Mouse (Mus musculus): ENCODE data around the gene Arhgap6. TPM values are rescaled to one million over a fixed set of nuclear protein-coding genes. Genes with fewer than 3 reads are reported as not detected.
A peak's percentile ranks its signal among the peaks of the same experiment; 100 is the strongest.

Gene Arhgap6
- polyA plus RNA-seq, 1 experiment from 2014 or later = 5.0 TPM

GRCm38 (mm10) chrX:168941684-168942083, 146.8 kb downstream of the Arhgap6 start:
- Histone ChIP-seq H3K36me3 (ENCODE audit: control insufficient read depth, insufficient read depth, low read length) (no peaks in the 10 kb centered on the region), H3K9me3 (ENCODE audit: control insufficient read depth, low read length) (no peaks in the 10 kb centered on the region), H3K4me2 (ENCODE audit: low read depth, low read length) (no peak overlapping the region), H3K4me1 (ENCODE audit: control insufficient read depth, insufficient read depth, low read length) (no peaks in the 10 kb centered on the region), H3K9ac (replicated peaks; ENCODE audit: low read depth, low read length) (no peak overlapping the region), H3K27ac (ENCODE audit: low read depth, low read length) (no peak overlapping the region), H3K4me3 (ENCODE audit: low read depth, low read length) (no peak overlapping the region), H3K27me3 (ENCODE audit: control insufficient read depth, insufficient read depth, low read length) (no peaks in the 10 kb centered on the region)
- no peak for ATAC-seq (ENCODE audit: low read depth)
- WGBS = 75% methylated on average over 5 of the region's 5 CpGs

GRCm38 (mm10) chrX:168943217-168943616, 148.3 kb downstream of the Arhgap6 start:
- no peak for ATAC-seq (ENCODE audit: low read depth)
- 80% methylated on average over 4 of the region's 4 CpGs for WGBS
- no peak overlapping the region for H3K4me2 ChIP-seq (ENCODE audit: low read depth, low read length)
- no peak overlapping the region for H3K4me3 ChIP-seq (ENCODE audit: low read depth, low read length)
- no peak overlapping the region for H3K9ac ChIP-seq (replicated peaks; ENCODE audit: low read depth, low read length)
- H3K36me3 ChIP-seq (ENCODE audit: control insufficient read depth, insufficient read depth, low read length) = no peaks in the 10 kb centered on the region
- H3K27me3 ChIP-seq (ENCODE audit: control insufficient read depth, insufficient read depth, low read length) = no peaks in the 10 kb centered on the region
- H3K27ac ChIP-seq (ENCODE audit: low read depth, low read length) = no peak overlapping the region
- no peaks in the 10 kb centered on the region for H3K9me3 ChIP-seq (ENCODE audit: control insufficient read depth, low read length)
- no peaks in the 10 kb centered on the region for H3K4me1 ChIP-seq (ENCODE audit: control insufficient read depth, insufficient read depth, low read length)

GRCm38 (mm10) chrX:168975444-168975843, 180.5 kb downstream of the Arhgap6 start:
- Histone ChIP-seq H3K9ac (replicated peaks; ENCODE audit: low read depth, low read length) (no peak overlapping the region), H3K4me1 (ENCODE audit: control insufficient read depth, insufficient read depth, low read length) (no peaks in the 10 kb centered on the region), H3K4me2 (ENCODE audit: low read depth, low read length) (no peak overlapping the region), H3K36me3 (ENCODE audit: control insufficient read depth, insufficient read depth, low read length) (no peaks in the 10 kb centered on the region), H3K4me3 (ENCODE audit: low read depth, low read length) (no peak overlapping the region), H3K9me3 (ENCODE audit: control insufficient read depth, low read length) (no peaks in the 10 kb centered on the region), H3K27me3 (ENCODE audit: control insufficient read depth, insufficient read depth, low read length) (no peaks in the 10 kb centered on the region), H3K27ac (ENCODE audit: low read depth, low read length) (no peak overlapping the region)
- no peak for ATAC-seq (ENCODE audit: low read depth)
- 78% methylated on average over 1 of the region's 1 CpGs for WGBS

- Histone ChIP-seq H3K27ac (ENCODE audit: low read depth, low read length) (no peak overlapping the region), H3K36me3 (ENCODE audit: control insufficient read depth, insufficient read depth, low read length) (no peaks in the 10 kb centered on the region), H3K9ac (replicated peaks; ENCODE audit: low read depth, low read length) (no peak overlapping the region), H3K9me3 (ENCODE audit: control insufficient read depth, low read length) (no peaks in the 10 kb centered on the region), H3K4me1 (ENCODE audit: control insufficient read depth, insufficient read depth, low read length) (no peaks in the 10 kb centered on the region), H3K27me3 (ENCODE audit: control insufficient read depth, insufficient read depth, low read length) (no peaks in the 10 kb centered on the region), H3K4me3 (ENCODE audit: low read depth, low read length) (no peak overlapping the region), H3K4me2 (ENCODE audit: low read depth, low read length) (no peak overlapping the region)
- ATAC-seq (ENCODE audit: low read depth) = no peak
- 58% methylated on average over 3 of the region's 3 CpGs for WGBS
These were observed 182.9 kb downstream of the Arhgap6 start for GRCm38 (mm10) chrX:168977776-168978175.

DNA sequence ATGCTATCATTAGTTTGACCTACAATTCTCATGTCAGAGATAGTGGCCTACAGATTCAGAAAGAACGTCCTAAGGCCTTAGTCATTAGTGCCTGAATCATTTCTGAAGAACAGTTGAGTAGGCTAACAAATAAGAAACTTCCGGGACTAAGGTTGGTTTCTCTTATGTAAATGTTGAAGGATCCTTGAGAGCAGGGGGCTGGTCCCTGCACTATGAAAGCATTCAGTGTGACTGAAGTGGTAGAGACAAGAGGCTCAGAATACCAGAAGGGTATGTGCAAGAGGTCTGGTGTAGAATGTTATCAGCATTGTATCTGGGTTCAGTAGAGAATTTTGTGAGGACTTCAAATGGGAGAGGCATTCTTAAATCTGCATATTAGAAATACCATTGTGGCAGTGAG, 185.5 kb downstream of the Arhgap6 start:
- no peaks in the 10 kb centered on the region for H3K36me3 ChIP-seq (ENCODE audit: control insufficient read depth, insufficient read depth, low read length)
- ATAC-seq (ENCODE audit: low read depth) = no peak
- no peaks in the 10 kb centered on the region for H3K27me3 ChIP-seq (ENCODE audit: control insufficient read depth, insufficient read depth, low read length)
- H3K4me2 ChIP-seq (ENCODE audit: low read depth, low read length) = no peak overlapping the region
- H3K27ac ChIP-seq (ENCODE audit: low read depth, low read length) = no peak overlapping the region
- H3K9ac ChIP-seq (replicated peaks; ENCODE audit: low read depth, low read length) = no peak overlapping the region
- 83% methylated on average over 2 of the region's 2 CpGs for WGBS
- no peaks in the 10 kb centered on the region for H3K4me1 ChIP-seq (ENCODE audit: control insufficient read depth, insufficient read depth, low read length)
- H3K4me3 ChIP-seq (ENCODE audit: low read depth, low read length) = no peak overlapping the region
- H3K9me3 ChIP-seq (ENCODE audit: control insufficient read depth, low read length) = no peaks in the 10 kb centered on the region

- Histone ChIP-seq H3K4me3 (ENCODE audit: low read depth, low read length) (no peak overlapping the region), H3K4me1 (ENCODE audit: control insufficient read depth, insufficient read depth, low read length) (no peaks in the 10 kb centered on the region), H3K9me3 (ENCODE audit: control insufficient read depth, low read length) (no peaks in the 10 kb centered on the region), H3K27me3 (ENCODE audit: control insufficient read depth, insufficient read depth, low read length) (no peaks in the 10 kb centered on the region), H3K36me3 (ENCODE audit: control insufficient read depth, insufficient read depth, low read length) (no peaks in the 10 kb centered on the region), H3K9ac (replicated peaks; ENCODE audit: low read depth, low read length) (no peak overlapping the region), H3K27ac (ENCODE audit: low read depth, low read length) (no peak overlapping the region), H3K4me2 (ENCODE audit: low read depth, low read length) (no peak overlapping the region)
- ATAC-seq (ENCODE audit: low read depth) = no peak
- 61% methylated on average over 1 of the region's 1 CpGs for WGBS
These were observed 212.2 kb downstream of the Arhgap6 start for GRCm38 (mm10) chrX:169007066-169007465.

DNA sequence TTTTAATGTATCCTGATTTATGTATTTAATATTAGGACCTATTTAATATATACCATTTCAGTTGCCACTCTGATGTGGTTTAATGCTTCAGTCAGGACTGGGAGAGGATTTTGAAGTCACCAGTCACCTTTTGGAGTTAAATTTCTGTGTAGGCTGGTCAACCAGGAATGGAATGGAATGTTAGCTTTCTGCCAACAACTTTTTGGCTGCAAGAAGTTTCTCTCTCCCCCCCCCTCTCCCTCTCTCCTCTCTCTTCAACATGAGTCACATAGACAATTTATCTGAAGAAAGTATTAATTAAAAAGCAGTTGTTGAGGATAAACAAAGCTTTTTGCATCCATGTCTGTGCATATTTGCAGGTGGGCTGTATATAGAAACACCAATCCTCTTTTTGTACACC, 217.8 kb downstream of the Arhgap6 start:
- H3K4me3 ChIP-seq (ENCODE audit: low read depth, low read length) = no peak overlapping the region
- H3K4me2 ChIP-seq (ENCODE audit: low read depth, low read length) = no peak overlapping the region
- no peaks in the 10 kb centered on the region for H3K36me3 ChIP-seq (ENCODE audit: control insufficient read depth, insufficient read depth, low read length)
- no peak overlapping the region for H3K27ac ChIP-seq (ENCODE audit: low read depth, low read length)
- no peak for ATAC-seq (ENCODE audit: low read depth)
- no peaks in the 10 kb centered on the region for H3K9me3 ChIP-seq (ENCODE audit: control insufficient read depth, low read length)
- H3K27me3 ChIP-seq (ENCODE audit: control insufficient read depth, insufficient read depth, low read length) = no peaks in the 10 kb centered on the region
- H3K4me1 ChIP-seq (ENCODE audit: control insufficient read depth, insufficient read depth, low read length) = no peaks in the 10 kb centered on the region
- no peak overlapping the region for H3K9ac ChIP-seq (replicated peaks; ENCODE audit: low read depth, low read length)

- ATAC-seq (ENCODE audit: low read depth) = no peak
- Histone ChIP-seq H3K36me3 (ENCODE audit: control insufficient read depth, insufficient read depth, low read length) (no peaks in the 10 kb centered on the region), H3K27me3 (ENCODE audit: control insufficient read depth, insufficient read depth, low read length) (no peaks in the 10 kb centered on the region), H3K9me3 (ENCODE audit: control insufficient read depth, low read length) (no peaks in the 10 kb centered on the region), H3K4me1 (ENCODE audit: control insufficient read depth, insufficient read depth, low read length) (no peaks in the 10 kb centered on the region), H3K27ac (ENCODE audit: low read depth, low read length) (no peak overlapping the region), H3K9ac (replicated peaks; ENCODE audit: low read depth, low read length) (no peak overlapping the region), H3K4me3 (ENCODE audit: low read depth, low read length) (no peak overlapping the region), H3K4me2 (ENCODE audit: low read depth, low read length) (no peak overlapping the region)
- WGBS = 90% methylated on average over 1 of the region's 1 CpGs
These were observed 239.5 kb downstream of the Arhgap6 start for GRCm38 (mm10) chrX:169034390-169034789.

DNA sequence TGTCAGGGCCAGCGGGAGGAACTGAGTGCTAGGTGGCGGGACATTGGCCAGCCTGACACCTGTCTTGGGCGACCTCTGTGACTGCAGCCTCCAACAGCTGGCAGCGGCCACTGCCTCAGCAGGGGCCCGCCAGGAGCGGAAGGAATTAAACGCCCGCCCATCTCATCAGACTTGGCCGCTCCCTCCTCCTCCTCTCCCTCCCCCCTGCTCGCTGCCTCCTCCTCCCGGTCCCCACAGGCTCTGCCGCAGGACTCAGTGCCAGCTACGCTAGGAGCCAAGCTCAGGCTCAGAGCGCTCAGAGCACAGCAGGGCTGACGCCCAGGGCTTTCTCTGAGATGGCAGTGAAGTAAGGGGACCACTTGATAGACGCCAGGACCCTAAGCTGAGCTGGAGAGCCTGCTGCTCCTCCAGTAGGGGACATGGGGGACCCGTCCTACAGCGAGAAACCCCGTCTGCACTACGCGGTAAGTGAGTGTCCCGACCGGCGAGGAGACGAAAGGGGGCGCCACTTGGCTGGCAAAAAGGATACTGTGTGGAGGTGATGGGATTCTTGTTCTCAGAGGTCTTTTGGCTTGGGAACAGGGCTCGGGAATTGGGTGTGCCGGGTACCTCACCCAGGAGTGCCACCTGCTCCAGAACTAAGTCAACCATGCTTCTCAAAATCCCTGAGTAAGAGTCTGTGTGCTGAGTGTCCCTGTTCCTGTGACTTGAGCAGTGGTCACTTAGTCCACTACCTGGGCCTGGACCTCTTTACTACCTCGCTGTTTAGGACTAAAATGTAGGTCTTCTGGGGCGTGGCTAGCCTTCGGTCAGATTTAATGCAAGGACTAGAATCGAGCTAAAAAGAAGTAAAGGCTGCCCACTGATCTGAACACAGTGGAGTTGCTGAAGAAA, 241.8 kb downstream of the Arhgap6 start:
- no peaks in the 10 kb centered on the region for H3K27me3 ChIP-seq (ENCODE audit: control insufficient read depth, insufficient read depth, low read length)
- no peaks in the 10 kb centered on the region for H3K36me3 ChIP-seq (ENCODE audit: control insufficient read depth, insufficient read depth, low read length)
- H3K4me1 ChIP-seq (ENCODE audit: control insufficient read depth, insufficient read depth, low read length) = no peaks in the 10 kb centered on the region
- no peak overlapping the region for H3K27ac ChIP-seq (ENCODE audit: low read depth, low read length)
- peak overlapping the region; percentile 47 for H3K4me2 ChIP-seq (ENCODE audit: low read depth, low read length)
- 19% methylated on average over 27 of the region's 32 CpGs for WGBS
- ATAC-seq (ENCODE audit: low read depth) = peak; percentile 88
- H3K4me3 ChIP-seq (ENCODE audit: low read depth, low read length) = peak overlapping the region; percentile 23
- H3K9me3 ChIP-seq (ENCODE audit: control insufficient read depth, low read length) = no peaks in the 10 kb centered on the region
- H3K9ac ChIP-seq (replicated peaks; ENCODE audit: low read depth, low read length) = no peak overlapping the region
